15 mouse cellular contexts compared by ENCODE assay signal in genomic region chr4:125534991-125535401, GRCm38 (mm10). TPM values are rescaled to one million over a fixed set of nuclear protein-coding genes. Genes with fewer than 3 reads are reported as not detected.
DNase-seq lines count a peak whose midpoint lies in the region; ATAC-seq and TF ChIP-seq lines count a peak whose summit lies in the region.
"Had no signal": no experiment of that assay in that cellular context is flagged by ENCODE, and none has a peak within 500 bp of the region (broad histone marks: within the 10 kb centered on the region; RNA-seq: fewer than 3 reads in every experiment).

No protein-coding gene starts in this region.

- TF ChIP-seq POLR2A in brain, embryonic 14.5 days (IDR thresholded peaks at IDR 0.05; ENCODE audit: borderline replicate concordance, extremely low read depth, insufficient read depth, insufficient read length, poor library complexity, severe bottlenecking): no peak

- H3K27ac ChIP-seq in forebrain, embryonic 12.5 days: peak overlapping the region; percentile 89
- peak overlapping the region; percentile 51; the same call in 1 of the 2 replicates for H3K27ac ChIP-seq in hindbrain, postnatal 0 days
- H3K27ac ChIP-seq: embryonic facial prominence, embryonic 15.5 days had no signal

- H3K9ac ChIP-seq in forebrain, embryonic 12.5 days: no peak overlapping the region
- H3K9ac ChIP-seq in hindbrain, postnatal 0 days (replicated peaks; ENCODE audit: low read length): no peak overlapping the region
- H3K9ac ChIP-seq: embryonic facial prominence, embryonic 15.5 days had no signal

- H3K27me3 ChIP-seq in forebrain, embryonic 12.5 days: peaks cover 76% of the 10 kb centered on the region
- no peaks in the 10 kb centered on the region for H3K27me3 ChIP-seq in hindbrain, postnatal 0 days (ENCODE audit: insufficient read depth, low read length)

- TF ChIP-seq CTCF in brain, embryonic 14.5 days (IDR thresholded peaks at IDR 0.05; ENCODE audit: borderline replicate concordance, extremely low read depth, insufficient read depth, insufficient read length): no peak
- TF ChIP-seq CTCF in hindbrain, postnatal 0 days (IDR thresholded peaks at IDR 0.05; ENCODE audit: low read depth): no peak

- H3K9me3 ChIP-seq in forebrain, embryonic 12.5 days: no peaks in the 10 kb centered on the region
- H3K9me3 ChIP-seq in hindbrain, postnatal 0 days (ENCODE audit: low read length): no peaks in the 10 kb centered on the region
- H3K9me3 ChIP-seq: embryonic facial prominence, embryonic 15.5 days had no signal

- peak overlapping the region; percentile 28 for H3K4me2 ChIP-seq in forebrain, embryonic 12.5 days
- no peak overlapping the region for H3K4me2 ChIP-seq in hindbrain, postnatal 0 days (ENCODE audit: low read depth, low read length)
- H3K4me2 ChIP-seq: embryonic facial prominence, embryonic 15.5 days had no signal

- peak; percentile 89 for ATAC-seq in forebrain, embryonic 12.5 days (ENCODE audit: low FRiP score)
- peak; percentile 52 for ATAC-seq in hindbrain, postnatal 0 days
- ATAC-seq: activated CD4-positive, CD25-positive, alpha-beta regulatory T cell, adult 4 months had no signal

- peak; percentile 95 for DNase-seq in brain, embryonic 14.5 days (ENCODE audit: low read depth)
- peak; percentile 37 for DNase-seq in hindbrain, postnatal 0 days (ENCODE audit: low spot score)
- DNase-seq in neural tube, embryonic 10.5 days (ENCODE audit: extremely low spot score, low spot score): peak; percentile 35
- DNase-seq in adrenal gland, postnatal 36 days: no peak
- DNase-seq in kidney, postnatal 25 days: no peak
- no peak for DNase-seq in frontal cortex, postnatal 10 days (ENCODE audit: low spot score in 2 of 2)
- DNase-seq in thymus, postnatal 10 days (ENCODE audit: low spot score in 2 of 2): no peak
- DNase-seq: gastrocnemius, postnatal 10 days; kidney, adult 9 months; layer of hippocampus, postnatal 36 days; right cerebral cortex, adult 18-20 months had no signal

- 3% methylated on average over 11 of the region's 11 CpGs for WGBS in forebrain, embryonic 12.5 days
- WGBS in hindbrain, postnatal 0 days: 14% methylated on average over 11 of the region's 11 CpGs

- H3K36me3 ChIP-seq in forebrain, embryonic 12.5 days (replicated peaks): no peaks in the 10 kb centered on the region
- no peaks in the 10 kb centered on the region for H3K36me3 ChIP-seq in hindbrain, postnatal 0 days (ENCODE audit: insufficient read depth, low read length)
- H3K36me3 ChIP-seq: embryonic facial prominence, embryonic 15.5 days had no signal

- no peak overlapping the region for H3K4me3 ChIP-seq in forebrain, embryonic 12.5 days (replicated peaks)
- no peak overlapping the region for H3K4me3 ChIP-seq in hindbrain, postnatal 0 days (ENCODE audit: low read length)
- H3K4me3 ChIP-seq: embryonic facial prominence, embryonic 15.5 days had no signal

- H3K4me1 ChIP-seq in forebrain, embryonic 12.5 days: peaks cover 50% of the 10 kb centered on the region
- H3K4me1 ChIP-seq in hindbrain, postnatal 0 days (ENCODE audit: insufficient read depth, low read length): peaks cover 8% of the 10 kb centered on the region
- H3K4me1 ChIP-seq: embryonic facial prominence, embryonic 15.5 days had no signal

RNA-seq across cellular contexts. Expression of gene Grik3, which starts 44.5 kb away (rescaled TPM):
- 28.2 and 37.1 TPM in 2 replicates for polyA plus RNA-seq in brain, embryonic 14.5 days (2012; rRNA removed)
- 2.8 and 4.2 TPM in 2 replicates for polyA plus RNA-seq in forebrain, embryonic 12.5 days (2016; fragmentation: Nextera tagmentation; extraction: Ambion mirVana)
- total RNA-seq in hindbrain, postnatal 0 days (2014; rRNA removed): 30.1 and 32.0 TPM in 2 replicates
- polyA plus RNA-seq in hindbrain, postnatal 0 days (2015; fragmentation: Nextera tagmentation; extraction: Ambion mirVana): 4.2 TPM in 2 replicates
- total RNA-seq in adrenal gland, postnatal 36 days (2021): under 1 TPM; 0.30 to 0.33 TPM
- polyA plus RNA-seq: activated CD4-positive, CD25-positive, alpha-beta regulatory T cell, adult 4 months; liver, embryonic 16.5 days had no signal

Comparison
In these comparisons a context has a peak if more than half of its experiments do, and no peak if none do; other contexts are left out.
1. DNase-seq: peak in brain, embryonic 14.5 days (single experiment), hindbrain, postnatal 0 days (single experiment) and neural tube, embryonic 10.5 days (single experiment); none in adrenal gland, postnatal 36 days (0 of 2), kidney, postnatal 25 days (0 of 2), frontal cortex, postnatal 10 days (0 of 2) and thymus, postnatal 10 days (0 of 2).